Mouse (Mus musculus) testis, adult 2 months (tissue): ENCODE measurements around the gene Dcps.

Source experiments
- CTCF ChIP-seq: fragments of 200-500 bp; IDR thresholded peaks from 2 replicates; pipeline ENCODE4 v1.5.1; 2012; ENCODE audit warnings: low read depth, mild to moderate bottlenecking, inconsistent platforms, low read length, moderate library complexity; ENCODE audit not compliant: control insufficient read depth, insufficient read depth, insufficient replicate concordance
- POLR2A ChIP-seq: fragments of 200-500 bp; IDR thresholded peaks from 2 replicates; pipeline ENCODE4 v1.6.1; 2012; ENCODE audit warnings: low read depth, mild to moderate bottlenecking, inconsistent platforms, low read length, moderate library complexity; ENCODE audit not compliant: control insufficient read depth

DNA sequence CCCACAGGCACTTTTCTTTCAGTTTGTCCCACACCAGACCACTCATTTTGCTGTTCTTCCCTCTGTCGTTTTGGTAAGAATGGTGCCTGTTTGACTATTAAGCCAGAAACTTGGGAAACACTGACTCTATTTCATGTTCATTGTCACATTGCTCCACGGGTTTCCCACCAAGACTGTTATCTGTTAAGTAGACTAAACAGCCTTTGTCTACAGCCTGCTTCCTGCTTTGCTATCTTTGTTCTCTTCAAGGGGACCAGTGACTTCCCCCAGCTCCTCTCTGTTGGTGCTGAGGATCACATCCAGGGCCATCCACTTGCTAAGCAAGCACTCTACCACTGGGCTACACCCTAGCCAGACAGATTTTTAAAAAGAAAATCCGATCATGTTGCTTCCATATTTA is 27.7 kb upstream of the Dcps start:
- TF ChIP-seq POLR2A (no peak), CTCF (no peak)
